Mouse (Mus musculus): Measurements from ENCODE around the gene Pde1b. TPM values are rescaled to one million over a fixed set of nuclear protein-coding genes. Genes with fewer than 3 reads are reported as not detected.

Gene Pde1b
- polyA plus RNA-seq, 1 experiment: 2.8 TPM

- Histone ChIP-seq H3K36me3 (ENCODE audit: control insufficient read depth, insufficient read depth, low read length) (no peaks in the 10 kb centered on the region), H3K27me3 (replicated peaks; ENCODE audit: control insufficient read depth, insufficient read depth, low read length) (no peaks in the 10 kb centered on the region), H3K4me3 (ENCODE audit: insufficient read depth, low read depth, low read length) (no peak overlapping the region), H3K27ac (ENCODE audit: insufficient read depth, low read depth, low read length) (no peak overlapping the region), H3K4me1 (ENCODE audit: control insufficient read depth, insufficient read depth, low read length) (no peaks in the 10 kb centered on the region)
- DNase-seq: no peak
- 87% methylated on average over 7 of the region's 7 CpGs for WGBS
- no peak for TF ChIP-seq POLR2A (IDR thresholded peaks at IDR 0.05; ENCODE audit: low read depth, low read length)
- no peak for TF ChIP-seq CTCF (conservative IDR thresholded peaks at IDR 0.05; ENCODE audit: insufficient read depth, insufficient read length, low read depth, low read length)
These were observed 29.7 kb upstream of the Pde1b start for GRCm38 (mm10) chr15:103473182-103473581.

- no peaks in the 10 kb centered on the region for H3K4me1 ChIP-seq (ENCODE audit: control insufficient read depth, insufficient read depth, low read length)
- no peaks in the 10 kb centered on the region for H3K36me3 ChIP-seq (ENCODE audit: control insufficient read depth, insufficient read depth, low read length)
- no peak for TF ChIP-seq CTCF (conservative IDR thresholded peaks at IDR 0.05; ENCODE audit: insufficient read depth, insufficient read length, low read depth, low read length)
- TF ChIP-seq POLR2A (IDR thresholded peaks at IDR 0.05; ENCODE audit: low read depth, low read length): no peak
- no peaks in the 10 kb centered on the region for H3K27me3 ChIP-seq (replicated peaks; ENCODE audit: control insufficient read depth, insufficient read depth, low read length)
- H3K27ac ChIP-seq (ENCODE audit: insufficient read depth, low read depth, low read length): no peak overlapping the region
- WGBS: 89% methylated on average over 5 of the region's 5 CpGs
- DNase-seq: no peak
- no peak overlapping the region for H3K4me3 ChIP-seq (ENCODE audit: insufficient read depth, low read depth, low read length)
These were observed 29.1 kb upstream of the Pde1b start for GRCm38 (mm10) chr15:103473769-103474168.

- H3K4me3 ChIP-seq (ENCODE audit: insufficient read depth, low read depth, low read length): no peak overlapping the region
- H3K4me1 ChIP-seq (ENCODE audit: control insufficient read depth, insufficient read depth, low read length): no peaks in the 10 kb centered on the region
- H3K27ac ChIP-seq (ENCODE audit: insufficient read depth, low read depth, low read length): no peak overlapping the region
- no peaks in the 10 kb centered on the region for H3K27me3 ChIP-seq (replicated peaks; ENCODE audit: control insufficient read depth, insufficient read depth, low read length)
- H3K36me3 ChIP-seq (ENCODE audit: control insufficient read depth, insufficient read depth, low read length): no peaks in the 10 kb centered on the region
- WGBS: 78% methylated on average over 1 of the region's 1 CpGs
- DNase-seq: no peak
- TF ChIP-seq CTCF (conservative IDR thresholded peaks at IDR 0.05; ENCODE audit: insufficient read depth, insufficient read length, low read depth, low read length) (no peak), POLR2A (IDR thresholded peaks at IDR 0.05; ENCODE audit: low read depth, low read length) (no peak)
These were observed 23.7 kb upstream of the Pde1b start for GRCm38 (mm10) chr15:103479080-103479606.

GRCm38 (mm10) chr15:103480129-103480528, 22.7 kb upstream of the Pde1b start:
- no peak for DNase-seq
- H3K27me3 ChIP-seq (replicated peaks; ENCODE audit: control insufficient read depth, insufficient read depth, low read length): no peaks in the 10 kb centered on the region
- TF ChIP-seq CTCF (conservative IDR thresholded peaks at IDR 0.05; ENCODE audit: insufficient read depth, insufficient read length, low read depth, low read length): no peak
- TF ChIP-seq POLR2A (IDR thresholded peaks at IDR 0.05; ENCODE audit: low read depth, low read length): no peak
- no peak overlapping the region for H3K27ac ChIP-seq (ENCODE audit: insufficient read depth, low read depth, low read length)
- no peak overlapping the region for H3K4me3 ChIP-seq (ENCODE audit: insufficient read depth, low read depth, low read length)
- no peaks in the 10 kb centered on the region for H3K4me1 ChIP-seq (ENCODE audit: control insufficient read depth, insufficient read depth, low read length)
- no peaks in the 10 kb centered on the region for H3K36me3 ChIP-seq (ENCODE audit: control insufficient read depth, insufficient read depth, low read length)
- 69% methylated on average over 2 of the region's 2 CpGs for WGBS

GRCm38 (mm10) chr15:103482488-103482887, 20.3 kb upstream of the Pde1b start:
- peak; percentile 17 for DNase-seq
- WGBS: 3% methylated on average over 1 of the region's 1 CpGs
- Histone ChIP-seq H3K4me1 (ENCODE audit: control insufficient read depth, insufficient read depth, low read length) (no peaks in the 10 kb centered on the region), H3K27ac (ENCODE audit: insufficient read depth, low read depth, low read length) (no peak overlapping the region), H3K27me3 (replicated peaks; ENCODE audit: control insufficient read depth, insufficient read depth, low read length) (no peaks in the 10 kb centered on the region), H3K4me3 (ENCODE audit: insufficient read depth, low read depth, low read length) (no peak overlapping the region), H3K36me3 (ENCODE audit: control insufficient read depth, insufficient read depth, low read length) (no peaks in the 10 kb centered on the region)
- TF ChIP-seq CTCF (conservative IDR thresholded peaks at IDR 0.05; ENCODE audit: insufficient read depth, insufficient read length, low read depth, low read length) (no peak), POLR2A (IDR thresholded peaks at IDR 0.05; ENCODE audit: low read depth, low read length) (no peak)

- no peak overlapping the region for H3K4me3 ChIP-seq (ENCODE audit: insufficient read depth, low read depth, low read length)
- WGBS: 68% methylated on average over 2 of the region's 2 CpGs
- H3K4me1 ChIP-seq (ENCODE audit: control insufficient read depth, insufficient read depth, low read length): no peaks in the 10 kb centered on the region
- no peak for DNase-seq
- H3K36me3 ChIP-seq (ENCODE audit: control insufficient read depth, insufficient read depth, low read length): no peaks in the 10 kb centered on the region
- H3K27me3 ChIP-seq (replicated peaks; ENCODE audit: control insufficient read depth, insufficient read depth, low read length): no peaks in the 10 kb centered on the region
- TF ChIP-seq CTCF (conservative IDR thresholded peaks at IDR 0.05; ENCODE audit: insufficient read depth, insufficient read length, low read depth, low read length) (no peak), POLR2A (IDR thresholded peaks at IDR 0.05; ENCODE audit: low read depth, low read length) (no peak)
- no peak overlapping the region for H3K27ac ChIP-seq (ENCODE audit: insufficient read depth, low read depth, low read length)
These were observed 18.3 kb upstream of the Pde1b start for GRCm38 (mm10) chr15:103484490-103484889.

- H3K36me3 ChIP-seq (ENCODE audit: control insufficient read depth, insufficient read depth, low read length): no peaks in the 10 kb centered on the region
- 66% methylated on average over 3 of the region's 3 CpGs for WGBS
These were observed 17.7 kb upstream of the Pde1b start for GRCm38 (mm10) chr15:103485106-103485505.

More at GRCm38 (mm10) chr15:103485106-103485505, 17.7 kb upstream of the Pde1b start:
- Histone ChIP-seq H3K4me1 (ENCODE audit: control insufficient read depth, insufficient read depth, low read length) (no peaks in the 10 kb centered on the region), H3K4me3 (ENCODE audit: insufficient read depth, low read depth, low read length) (no peak overlapping the region), H3K27ac (ENCODE audit: insufficient read depth, low read depth, low read length) (no peak overlapping the region), H3K27me3 (replicated peaks; ENCODE audit: control insufficient read depth, insufficient read depth, low read length) (no peaks in the 10 kb centered on the region)
- TF ChIP-seq POLR2A (IDR thresholded peaks at IDR 0.05; ENCODE audit: low read depth, low read length): no peak
- TF ChIP-seq CTCF (conservative IDR thresholded peaks at IDR 0.05; ENCODE audit: insufficient read depth, insufficient read length, low read depth, low read length): no peak
- DNase-seq: no peak
